Mouse (Mus musculus) ES-Bruce4 (cell line): ENCODE measurements around the gene Lpar3.

Experiments
- CTCF ChIP-seq: IDR thresholded peaks from one replicate; pipeline ENCODE4 v1.8.1; 2011; ENCODE audit warnings: low read depth, low read length
- POLR2A ChIP-seq: IDR thresholded peaks from one replicate; pipeline ENCODE4 v1.8.1; 2011; ENCODE audit warnings: low read length; ENCODE audit not compliant: insufficient read depth

DNA sequence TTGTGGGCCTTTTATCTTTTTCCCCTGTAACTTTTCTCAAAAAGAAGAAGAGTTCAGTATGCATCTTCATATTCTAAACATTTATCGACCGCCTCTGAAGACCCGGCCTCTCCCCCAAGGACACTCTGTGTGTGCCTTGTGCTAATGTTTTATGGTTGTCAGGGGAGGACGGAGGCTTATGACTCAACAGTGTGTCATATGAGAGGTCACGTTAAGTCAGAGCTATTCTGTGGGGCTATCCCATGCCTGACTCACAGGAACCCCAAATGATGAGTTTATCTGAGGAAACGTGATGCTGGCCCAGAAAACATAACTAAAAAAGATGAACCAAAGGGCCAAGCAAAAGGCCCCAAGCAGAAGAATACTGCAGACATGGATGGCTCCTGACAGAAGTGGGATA, 31.0 kb downstream of the Lpar3 start:
- TF ChIP-seq CTCF = no peak
- no peak for TF ChIP-seq POLR2A
